8 mouse cellular contexts compared by ENCODE assay signal in the genomic region with DNA sequence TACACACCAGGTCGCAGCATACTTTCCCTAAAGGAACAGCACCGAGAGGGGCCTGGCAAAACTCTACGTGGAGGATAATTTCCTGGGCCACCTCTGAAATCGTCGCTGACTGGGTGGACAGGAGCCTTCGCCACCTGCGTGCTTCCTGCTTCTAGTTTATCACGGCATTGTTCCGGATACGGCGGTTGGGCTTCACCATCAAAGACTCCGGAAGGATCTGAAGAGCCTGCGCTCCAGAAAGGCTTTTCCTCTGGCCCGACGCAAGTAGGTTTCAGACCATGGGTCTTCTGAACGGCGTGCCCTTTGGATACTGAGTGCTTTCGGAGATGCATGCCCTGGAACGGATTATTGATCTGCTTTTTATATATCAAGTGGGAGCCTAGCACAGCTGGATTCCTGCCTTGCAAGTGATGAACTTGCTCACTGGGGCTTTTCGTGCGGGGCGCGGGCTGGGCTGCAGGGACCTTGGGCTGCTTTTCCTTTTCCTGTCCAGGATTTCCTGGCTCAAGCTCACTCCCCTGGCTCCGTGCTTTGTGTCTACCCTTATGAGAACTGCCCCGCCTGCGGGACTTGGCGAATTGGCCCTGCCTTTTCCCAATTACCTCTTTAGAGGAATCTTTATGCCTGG. TPM values are rescaled to one million over a fixed set of nuclear protein-coding genes. Genes with fewer than 3 reads are reported as not detected.
DNase-seq lines count a peak whose midpoint lies in the region; ATAC-seq and TF ChIP-seq lines count a peak whose summit lies in the region.

No protein-coding gene starts in this region.

- H3K27me3 ChIP-seq in heart, adult 2 months (ENCODE audit: control insufficient read depth, insufficient read depth, low read length), result no peaks in the 10 kb centered on the region
- H3K27me3 ChIP-seq in lung, postnatal 0 days (replicated peaks; ENCODE audit: insufficient read depth, low read length), result no peaks in the 10 kb centered on the region

- H3K36me3 ChIP-seq in heart, adult 2 months (ENCODE audit: control insufficient read depth, insufficient read depth, low read length), result no peaks in the 10 kb centered on the region
- no peaks in the 10 kb centered on the region for H3K36me3 ChIP-seq in lung, postnatal 0 days (ENCODE audit: insufficient read depth, low read length)

- peak overlapping the region; percentile 48 for H3K4me3 ChIP-seq in heart, adult 2 months
- H3K4me3 ChIP-seq in lung, postnatal 0 days (ENCODE audit: low read depth, low read length), result peak overlapping the region; percentile 14; the same call in 1 of the 2 replicates

- 0 out of 2 replicates have a peak, but pooled peaks have one; percentile 13 for TF ChIP-seq EP300 in heart, adult 2 months (IDR thresholded peaks at IDR 0.05; ENCODE audit: insufficient read depth, low read depth, low read length)
- TF ChIP-seq EP300 in lung, postnatal 0 days (IDR thresholded peaks at IDR 0.05), result peak; percentile 54

- no peaks in the 10 kb centered on the region for H3K9me3 ChIP-seq in lung, postnatal 0 days (ENCODE audit: low read length)

- no peaks in the 10 kb centered on the region for H3K79me2 ChIP-seq in heart, adult 2 months (replicated peaks; ENCODE audit: control insufficient read depth, insufficient read depth, low read length)

- 20% methylated on average over 27 of the region's 27 CpGs for WGBS in heart, adult 2 months
- WGBS in lung, postnatal 0 days, result 50% methylated on average over 27 of the region's 27 CpGs

- peak; percentile 63 for TF ChIP-seq POLR2A in heart, adult 2 months (IDR thresholded peaks at IDR 0.05; ENCODE audit: insufficient read depth, low read depth, low read length)

- intact Hi-C loops in heart, adult 2 months (cut with DNase I), result loop anchor here (1.0 kb wide), 1 partner anchor 14 kb away; the partner anchor contains the start of gene Ddx50

- peak; percentile 47 to 58 for DNase-seq in B cell, adult 2 months
- DNase-seq in ZHBTc4 (ENCODE audit: low read depth, low spot score), result peak; percentile 64
- DNase-seq in heart, adult 2 months, result peak; percentile 78 to 84
- peak; percentile 61 for DNase-seq in kidney, adult 9 months
- peak; percentile 55 for DNase-seq in lung, postnatal 0 days (ENCODE audit: low spot score)
- DNase-seq in thymus, postnatal 0 days (ENCODE audit: low spot score), result peak; percentile 69
- DNase-seq in layer of hippocampus, postnatal 10 days (ENCODE audit: low spot score in 2 of 2), result no peak
- DNase-seq in right cerebral cortex, adult 18-20 months, result no peak

- H3K27ac ChIP-seq in heart, adult 2 months, result peak overlapping the region; percentile 89
- peak overlapping the region; percentile 77 for H3K27ac ChIP-seq in lung, postnatal 0 days (ENCODE audit: low read length)

- no peak for TF ChIP-seq CTCF in heart, adult 2 months (IDR thresholded peaks at IDR 0.05)
- no peak for TF ChIP-seq CTCF in lung, postnatal 0 days (IDR thresholded peaks at IDR 0.05)

- ATAC-seq in lung, postnatal 0 days, result peak; percentile 92

- H3K9ac ChIP-seq in heart, adult 2 months (ENCODE audit: low read depth, low read length), result peak overlapping the region; percentile 25; the same call in 1 of the 2 replicates
- no peak overlapping the region for H3K9ac ChIP-seq in lung, postnatal 0 days (replicated peaks; ENCODE audit: low read depth)

- H3K4me2 ChIP-seq in lung, postnatal 0 days (replicated peaks; ENCODE audit: low read depth, low read length), result peak overlapping the region; percentile 38

- H3K4me1 ChIP-seq in heart, adult 2 months (ENCODE audit: control insufficient read depth, insufficient read depth, low read length), result peaks cover 11% of the 10 kb centered on the region
- no peaks in the 10 kb centered on the region for H3K4me1 ChIP-seq in lung, postnatal 0 days (ENCODE audit: insufficient read depth, low read depth, low read length)

RNA-seq across cellular contexts. Expression of gene Ddx50, which starts 14.1 kb away (rescaled TPM):
- 10 to 100 TPM; 48.0 to 48.1 TPM for total RNA-seq in heart, adult 2 months (2021)
- 10.8 and 16.4 TPM in 2 replicates for polyA plus RNA-seq in heart, adult 2 months (2012; rRNA removed)
- 83.9 and 89.9 TPM in 2 replicates for polyA plus RNA-seq in lung, postnatal 0 days (2015; fragmentation: Nextera tagmentation; extraction: Ambion mirVana)
- polyA plus RNA-seq in thymus, postnatal 0 days (2015; fragmentation: Nextera tagmentation; extraction: Ambion mirVana), result 95.0 and 108 TPM in 2 replicates
- total RNA-seq in layer of hippocampus, postnatal 10 days (2021), result 10 to 100 TPM; 78.5 to 86.4 TPM

Comparison
In these comparisons a context has a peak if more than half of its experiments do, and no peak if none do; other contexts are left out.
1. DNase-seq: peak in B cell, adult 2 months (2 of 2), ZHBTc4 (single experiment), heart, adult 2 months (2 of 2), kidney, adult 9 months (single experiment), lung, postnatal 0 days (single experiment) and thymus, postnatal 0 days (single experiment); none in layer of hippocampus, postnatal 10 days (0 of 2) and right cerebral cortex, adult 18-20 months (single experiment).